Comparison of ENCODE assay signal across 8 mouse cellular contexts in the genomic region with DNA sequence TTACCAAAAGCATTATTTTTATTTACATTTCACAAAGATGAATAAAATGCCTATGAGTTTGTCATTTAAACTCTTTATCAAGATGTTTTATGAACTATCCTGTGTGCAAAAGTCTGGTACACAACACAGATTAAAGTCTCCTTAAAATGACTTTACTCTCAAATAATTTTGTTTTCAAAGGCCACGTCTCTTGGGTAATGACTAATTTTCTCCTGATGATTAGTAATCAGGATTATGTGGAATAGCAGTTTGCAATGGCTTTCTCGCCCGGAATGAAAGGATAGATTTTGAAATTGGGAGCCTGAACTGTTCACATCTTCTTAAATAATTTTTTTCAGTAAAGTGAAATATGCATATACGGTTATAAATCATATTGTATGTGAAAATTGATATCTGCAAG.
"Had no signal": no experiment of that assay in that cellular context is flagged by ENCODE, and none has a peak within 500 bp of the region (broad histone marks: within the 10 kb centered on the region; RNA-seq: fewer than 3 reads in every experiment).

No protein-coding gene starts in this region.

- DNase-seq: lung, adult 18-20 months; lung, postnatal 14 days; lung, postnatal 36 days; right cerebral cortex, postnatal 14 days; spleen, adult 18-20 months; thymus, adult 18-20 months; thymus, postnatal 14 days; thymus, postnatal 36 days had no signal
